Mouse (Mus musculus) neural tube, embryonic 12.5 days (tissue): Measurements from ENCODE around the gene Grcc10. TPM values are rescaled to one million over a fixed set of nuclear protein-coding genes. Genes with fewer than 3 reads are reported as not detected.
A peak's percentile ranks its signal among the peaks of the same experiment; 100 is the strongest.

Source experiments
- ATAC-seq: fragments of 200-750 bp; cut with Nextera tagmentation; 2 replicates; pipeline ENCODE4 v1.8.0; 2017; ENCODE audit warnings: low read depth, mild to moderate bottlenecking, moderate TSS enrichment, moderate library complexity; ENCODE audit not compliant: low FRiP score
- H3K27ac ChIP-seq: fragments of 300-500 bp; sonication (generic); 2 replicates; pipeline ENCODE4 v1.5.1; 2016
- H3K27me3 ChIP-seq: fragments of 300-500 bp; sonication (generic); replicated peaks from 2 replicates; pipeline ENCODE4 v1.6.1; 2016; ENCODE audit warnings: mild to moderate bottlenecking
- H3K36me3 ChIP-seq: fragments of 300-500 bp; sonication (generic); 2 replicates; pipeline ENCODE4 v1.6.1; 2016; ENCODE audit warnings: mild to moderate bottlenecking
- H3K4me1 ChIP-seq: fragments of 300-500 bp; sonication (generic); 2 replicates; pipeline ENCODE4 v1.6.1; 2016
- H3K4me2 ChIP-seq: fragments of 300-500 bp; sonication (generic); replicated peaks from 2 replicates; pipeline ENCODE4 v1.6.1; 2016; ENCODE audit warnings: mild to moderate bottlenecking
- H3K4me3 ChIP-seq: fragments of 300-500 bp; sonication (generic); 2 replicates; pipeline ENCODE4 v1.5.1; 2016
- H3K9ac ChIP-seq: fragments of 300-500 bp; sonication (generic); 2 replicates; pipeline ENCODE4 v1.6.1; 2016; ENCODE audit warnings: mild to moderate bottlenecking
- H3K9me3 ChIP-seq: fragments of 300-500 bp; sonication (generic); 2 replicates; pipeline ENCODE4 v1.6.1; 2016; ENCODE audit warnings: mild to moderate bottlenecking
- WGBS: fragments of 180-500 bp; shearing (Covaris S2); methylation state at CpG from one replicate; pipeline ENCODE4 v1.1.7; 2016; 5-methylcytosine and 5-hydroxymethylcytosine counted together
- polyA plus RNA-seq: library from polyadenylated mRNA; unstranded; fragments of >200 nt; fragmentation: Nextera tagmentation; extraction: Ambion mirVana; gene quantifications from 2 replicates; pipeline ENCODE4 v1.2.1, GENCODE M21; 2016

Gene Grcc10
- polyA plus RNA-seq, 1 experiment from 2014 or later, result 527 TPM

DNA sequence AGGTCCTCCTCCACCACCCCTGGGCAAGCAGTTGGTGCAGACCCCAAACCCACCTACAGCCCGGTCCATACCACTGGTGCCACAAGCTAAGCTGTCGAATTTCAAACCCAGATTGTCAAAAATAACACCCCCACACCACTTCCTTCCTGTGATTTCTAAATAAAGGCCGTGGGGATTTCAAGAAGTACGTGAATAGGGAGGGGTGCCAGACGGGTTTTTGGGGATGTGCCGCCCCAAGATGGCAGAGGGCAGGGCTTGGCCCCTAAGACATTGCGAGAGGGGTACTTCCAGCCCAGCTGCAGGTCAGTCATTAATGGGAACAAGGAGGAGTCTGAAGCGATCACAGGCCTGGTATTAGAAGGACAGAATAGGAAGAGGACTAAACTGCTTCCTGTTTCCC lies 17.6 kb downstream of the Grcc10 start:
- Histone ChIP-seq H3K36me3 (no peaks in the 10 kb centered on the region), H3K9me3 (no peaks in the 10 kb centered on the region), H3K27ac (no peak overlapping the region), H3K4me1 (no peaks in the 10 kb centered on the region), H3K27me3 (no peaks in the 10 kb centered on the region), H3K9ac (no peak overlapping the region), H3K4me2 (no peak overlapping the region), H3K4me3 (no peak overlapping the region)
- no peak for ATAC-seq
- 79% methylated on average over 8 of the region's 8 CpGs for WGBS

GRCm38 (mm10) chr6:124722876-124723473 lies 18.2 kb downstream of the Grcc10 start:
- no peak for ATAC-seq

DNA sequence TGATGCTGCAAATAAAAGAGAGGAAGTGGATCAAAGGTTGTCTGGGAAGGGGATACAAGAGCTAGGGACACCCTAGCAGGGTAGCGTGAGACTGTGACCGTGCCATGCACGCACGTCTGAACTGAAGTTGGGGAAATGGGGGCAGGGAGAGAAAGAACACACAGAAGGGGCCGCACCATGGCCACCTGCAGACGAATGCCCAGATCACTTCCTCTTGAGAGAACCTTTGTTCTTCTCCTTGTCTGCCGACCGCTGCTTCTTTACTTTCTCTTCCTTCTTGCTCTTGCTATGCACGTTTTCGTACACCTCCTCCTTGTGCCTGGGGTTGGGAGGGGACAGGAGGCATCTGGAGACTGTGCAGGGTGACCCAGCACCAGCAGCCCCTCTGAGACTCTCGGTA lies 20.3 kb downstream of the Grcc10 start:
- H3K27ac ChIP-seq, result no peak overlapping the region
- H3K9me3 ChIP-seq, result no peaks in the 10 kb centered on the region
- H3K36me3 ChIP-seq, result peaks cover 21% of the 10 kb centered on the region
- H3K4me3 ChIP-seq, result no peak overlapping the region
- 64% methylated on average over 11 of the region's 11 CpGs for WGBS
- H3K4me1 ChIP-seq, result no peaks in the 10 kb centered on the region
- no peak overlapping the region for H3K9ac ChIP-seq
- ATAC-seq, result no peak
- H3K27me3 ChIP-seq, result no peaks in the 10 kb centered on the region
- no peak overlapping the region for H3K4me2 ChIP-seq

More at GRCm38 (mm10) chr6:124722876-124723473, 18.2 kb downstream of the Grcc10 start:
- no peaks in the 10 kb centered on the region for H3K27me3 ChIP-seq
- H3K4me3 ChIP-seq, result no peak overlapping the region
- H3K36me3 ChIP-seq, result peaks cover under 1% of the 10 kb centered on the region
- H3K9me3 ChIP-seq, result no peaks in the 10 kb centered on the region
- WGBS, result 83% methylated on average over 6 of the region's 6 CpGs
- H3K4me2 ChIP-seq, result no peak overlapping the region
- no peaks in the 10 kb centered on the region for H3K4me1 ChIP-seq
- H3K27ac ChIP-seq, result no peak overlapping the region
- H3K9ac ChIP-seq, result no peak overlapping the region

DNA sequence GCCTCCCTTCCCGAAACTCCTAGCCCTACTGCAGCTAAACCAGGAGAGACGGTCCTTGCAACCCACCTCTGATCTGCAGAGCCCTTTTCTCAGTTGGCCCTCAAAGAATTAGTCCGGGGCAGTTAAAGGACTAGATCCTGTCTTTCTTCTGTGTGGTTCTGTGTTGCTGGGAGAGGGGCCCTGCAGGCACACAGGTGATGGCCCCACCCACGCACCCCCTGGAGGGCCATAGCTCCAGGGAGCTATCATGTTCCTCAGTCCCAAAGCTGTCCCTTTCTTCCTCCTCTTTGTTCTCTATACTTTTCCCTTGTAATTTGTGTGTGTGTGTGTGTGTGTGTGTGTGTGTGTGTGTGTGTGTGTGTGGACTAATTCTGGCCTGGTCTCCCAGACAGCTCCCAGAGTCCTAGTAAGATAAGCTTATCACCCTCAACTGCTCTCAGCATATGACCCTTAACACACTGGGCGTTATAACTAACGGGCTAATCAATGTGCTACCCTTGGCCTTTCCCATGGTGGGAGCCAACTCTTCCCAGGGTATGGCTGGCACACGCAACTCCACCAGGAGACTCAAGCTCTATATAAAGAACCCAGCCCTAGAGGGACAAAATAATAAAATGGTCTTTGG lies 21.7 kb downstream of the Grcc10 start:
- Histone ChIP-seq H3K4me3 (no peak overlapping the region), H3K9ac (no peak overlapping the region), H3K9me3 (no peaks in the 10 kb centered on the region), H3K4me2 (no peak overlapping the region), H3K27me3 (no peaks in the 10 kb centered on the region), H3K4me1 (no peaks in the 10 kb centered on the region), H3K36me3 (peaks cover 35% of the 10 kb centered on the region), H3K27ac (no peak overlapping the region)
- 75% methylated on average over 7 of the region's 7 CpGs for WGBS
- ATAC-seq, result no peak

- Histone ChIP-seq H3K4me3 (no peak overlapping the region), H3K4me2 (no peak overlapping the region), H3K36me3 (peaks cover 43% of the 10 kb centered on the region), H3K9me3 (no peaks in the 10 kb centered on the region), H3K9ac (no peak overlapping the region), H3K27me3 (no peaks in the 10 kb centered on the region), H3K4me1 (peaks cover 6% of the 10 kb centered on the region), H3K27ac (no peak overlapping the region)
- ATAC-seq, result no peak
- WGBS, result 59% methylated on average over 16 of the region's 16 CpGs
These were observed 22.5 kb downstream of the Grcc10 start for GRCm38 (mm10) chr6:124718703-124719102.

DNA sequence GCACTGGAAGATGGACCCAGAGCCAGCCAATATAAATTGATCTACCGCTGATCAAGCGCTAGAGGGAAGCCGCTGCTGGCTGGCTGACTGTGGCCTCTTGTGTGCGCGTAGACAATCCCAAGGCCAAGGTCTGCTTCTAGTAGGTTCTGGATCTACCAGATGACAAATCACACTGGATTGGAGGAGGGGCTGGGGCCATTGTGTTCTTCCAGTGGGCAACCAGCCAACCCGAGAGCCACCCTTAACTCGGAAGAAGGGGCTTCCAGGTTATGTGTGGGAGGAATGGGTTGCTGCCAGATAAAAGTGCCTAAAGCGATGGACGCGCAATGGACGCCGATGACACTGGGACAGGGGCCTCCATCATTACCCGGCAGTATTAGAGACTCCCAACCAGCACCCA lies 23.2 kb downstream of the Grcc10 start:
- no peak overlapping the region for H3K4me3 ChIP-seq
- no peak overlapping the region for H3K27ac ChIP-seq
- no peaks in the 10 kb centered on the region for H3K9me3 ChIP-seq
- no peak overlapping the region for H3K9ac ChIP-seq
- H3K4me1 ChIP-seq, result peaks cover 14% of the 10 kb centered on the region
- no peak for ATAC-seq
- H3K36me3 ChIP-seq, result peaks cover 44% of the 10 kb centered on the region
- no peaks in the 10 kb centered on the region for H3K27me3 ChIP-seq
- no peak overlapping the region for H3K4me2 ChIP-seq
- 89% methylated on average over 13 of the region's 13 CpGs for WGBS

- no peaks in the 10 kb centered on the region for H3K27me3 ChIP-seq
- no peak overlapping the region for H3K4me2 ChIP-seq
- peaks cover 44% of the 10 kb centered on the region for H3K36me3 ChIP-seq
- H3K9ac ChIP-seq, result no peak overlapping the region
- no peak for ATAC-seq
- WGBS, result 71% methylated on average over 20 of the region's 20 CpGs
- no peak overlapping the region for H3K27ac ChIP-seq
- no peak overlapping the region for H3K4me3 ChIP-seq
- H3K4me1 ChIP-seq, result peaks cover 18% of the 10 kb centered on the region
- H3K9me3 ChIP-seq, result no peaks in the 10 kb centered on the region
These were observed 24.2 kb downstream of the Grcc10 start for GRCm38 (mm10) chr6:124716864-124717490.

GRCm38 (mm10) chr6:124712918-124713317 lies 28.3 kb downstream of the Grcc10 start:
- Histone ChIP-seq H3K27me3 (no peaks in the 10 kb centered on the region), H3K4me2 (peak overlapping the region; percentile 97), H3K36me3 (peaks cover 51% of the 10 kb centered on the region), H3K9ac (peak overlapping the region; percentile 91), H3K9me3 (no peaks in the 10 kb centered on the region), H3K27ac (0 out of 2 replicates have a peak overlapping the region, but pooled peaks have one; percentile 38), H3K4me1 (peaks cover 36% of the 10 kb centered on the region), H3K4me3 (peak overlapping the region; percentile 94)
- no peak for ATAC-seq
- WGBS, result 22% methylated on average over 11 of the region's 11 CpGs

DNA sequence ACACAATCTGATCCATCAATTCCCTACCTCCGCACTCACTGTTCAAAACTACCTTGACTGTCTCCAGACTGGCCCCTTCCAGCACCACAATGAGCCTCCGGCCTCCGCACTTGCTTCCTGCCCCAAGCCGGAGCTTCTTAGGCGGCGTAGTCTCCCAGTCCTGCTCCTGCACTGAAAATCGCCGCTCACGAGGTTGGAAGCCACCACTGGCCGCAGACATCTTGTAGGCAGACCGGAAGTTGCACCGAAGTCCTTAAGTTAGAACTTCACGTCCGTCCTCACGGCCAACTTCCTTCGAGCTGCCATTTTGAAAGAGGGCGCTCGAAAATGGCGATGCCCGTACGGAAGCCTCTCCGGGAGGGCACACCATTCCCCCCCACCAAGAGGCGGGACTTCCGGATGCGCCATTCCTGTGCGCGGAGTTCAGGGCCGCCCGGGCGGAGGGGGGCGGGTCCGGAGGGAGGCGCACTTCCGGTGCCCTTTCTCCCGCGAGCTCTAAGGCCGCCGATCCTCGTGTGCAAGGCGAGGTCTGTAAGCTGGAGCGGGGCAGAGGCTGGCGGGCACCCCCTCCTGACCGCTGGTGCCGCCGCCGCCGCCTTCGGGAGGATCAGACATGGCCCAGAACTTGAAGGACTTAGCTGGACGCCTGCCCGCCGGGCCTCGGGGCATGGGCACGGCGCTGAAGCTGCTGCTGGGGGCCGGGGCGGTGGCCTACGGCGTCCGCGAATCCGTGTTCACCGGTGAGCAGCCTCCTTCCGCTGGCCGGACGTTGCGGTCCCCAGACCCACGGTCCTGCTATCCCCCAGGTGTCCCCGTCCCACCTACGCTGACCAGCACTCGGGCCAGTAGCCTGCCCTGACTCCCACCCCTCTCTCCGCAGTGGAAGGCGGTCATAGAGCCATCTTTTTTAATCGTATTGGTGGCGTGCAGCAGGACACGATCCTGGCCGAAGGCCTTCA lies 29.1 kb downstream of the Grcc10 start, which contains the start of the genes Emg1 and Phb2:
Emg1 (minus strand) TSS at position 355 of the 959 bp plus-strand sequence.
Phb2 (plus strand) TSS at position 513 of the 959 bp plus-strand sequence.
- under 1% methylated on average over 76 of the region's 76 CpGs for WGBS
- Histone ChIP-seq H3K4me1 (peaks cover 36% of the 10 kb centered on the region), H3K4me2 (peak within 1 kb of the TSS; percentile 97), H3K9me3 (no peaks in the 10 kb centered on the region), H3K9ac (peak within 1 kb of the TSS; percentile 91), H3K4me3 (peak within 1 kb of the TSS; percentile 94), H3K27me3 (no peaks in the 10 kb centered on the region), H3K27ac (peak within 1 kb of the TSS; percentile 38; the same call in 1 of the 2 replicates), H3K36me3 (peaks cover 49% of the 10 kb centered on the region)
- peak; percentile 96 for ATAC-seq

DNA sequence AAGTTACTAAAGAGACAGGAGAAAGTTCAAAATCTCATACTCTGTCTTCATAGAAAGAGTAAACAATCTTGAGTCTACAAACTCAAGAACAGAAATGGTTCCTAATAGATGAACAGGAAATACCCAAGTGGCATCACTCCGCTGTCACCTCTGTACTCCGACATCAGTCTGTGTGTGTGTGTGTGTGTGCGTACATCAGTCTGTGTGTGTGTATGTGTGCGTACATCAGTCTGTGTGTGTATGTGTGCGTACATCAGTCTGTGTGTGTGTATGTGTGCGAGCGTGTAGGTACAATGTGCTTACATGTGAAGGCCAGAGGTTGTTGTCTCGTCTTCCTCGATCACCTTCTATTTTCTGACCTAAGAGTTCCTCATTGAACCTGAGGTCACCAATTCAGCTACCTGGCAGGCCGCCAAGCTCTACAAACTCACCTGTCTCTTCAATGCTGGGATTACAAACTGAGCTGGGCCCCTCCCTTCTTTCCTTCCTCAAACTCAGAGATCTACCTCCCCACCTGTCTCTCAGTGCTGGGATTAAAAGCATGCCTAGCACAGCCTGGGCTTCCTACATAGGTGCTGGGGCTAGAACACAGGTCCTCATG lies 32.8 kb downstream of the Grcc10 start:
- no peak overlapping the region for H3K4me2 ChIP-seq
- WGBS, result 96% methylated on average over 10 of the region's 10 CpGs
- H3K9ac ChIP-seq, result no peak overlapping the region
- no peak overlapping the region for H3K4me3 ChIP-seq
- H3K27me3 ChIP-seq, result no peaks in the 10 kb centered on the region
- H3K9me3 ChIP-seq, result no peaks in the 10 kb centered on the region
- H3K36me3 ChIP-seq, result peaks cover 37% of the 10 kb centered on the region
- ATAC-seq, result no peak
- peaks cover 26% of the 10 kb centered on the region for H3K4me1 ChIP-seq
- no peak overlapping the region for H3K27ac ChIP-seq

DNA sequence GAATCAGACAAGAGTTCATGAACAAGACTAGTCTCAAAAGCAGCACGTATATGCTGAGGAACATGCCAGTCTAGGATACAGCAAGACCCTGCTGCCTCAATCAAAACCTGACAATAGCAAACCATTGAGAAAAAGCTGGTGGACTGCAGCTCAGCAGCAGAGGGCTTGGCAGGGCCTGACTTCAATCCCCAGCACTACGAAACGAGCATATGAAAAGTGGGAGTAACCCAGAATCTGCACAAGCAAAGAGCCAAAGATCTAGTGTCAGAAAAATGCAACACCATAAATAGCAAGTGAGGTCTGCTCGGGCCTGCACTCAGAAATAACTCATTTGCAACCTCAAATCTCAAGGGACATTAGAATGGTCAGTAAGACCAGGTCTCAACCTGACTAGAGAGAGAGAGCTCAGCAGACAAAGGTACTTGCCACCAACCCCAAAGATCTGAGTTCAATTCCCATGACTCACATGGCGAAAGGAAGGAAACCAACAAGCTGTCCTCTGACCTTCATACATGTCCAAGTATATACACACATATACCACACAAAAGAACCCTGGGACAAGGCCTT lies 35.0 kb downstream of the Grcc10 start:
- Histone ChIP-seq H3K27me3 (no peaks in the 10 kb centered on the region), H3K27ac (no peak overlapping the region), H3K36me3 (peaks cover 60% of the 10 kb centered on the region), H3K9me3 (no peaks in the 10 kb centered on the region), H3K4me3 (no peak overlapping the region), H3K9ac (no peak overlapping the region), H3K4me1 (peaks cover 16% of the 10 kb centered on the region), H3K4me2 (no peak overlapping the region)
- 89% methylated on average over 5 of the region's 5 CpGs for WGBS
- no peak for ATAC-seq
